Mouse (Mus musculus) heart, embryonic 13.5 days (tissue): Measurements from ENCODE around the gene Gm3194. TPM values are rescaled to one million over a fixed set of nuclear protein-coding genes. Genes with fewer than 3 reads are reported as not detected.
"Not testable (repeated sequence)": the region's sequence is repeated elsewhere in the genome, so short reads cannot be mapped to it uniquely, and the experiment has no call there.

ENCODE experiments used
- ATAC-seq: fragments of 200-750 bp; cut with Nextera tagmentation; 2 replicates; pipeline ENCODE4 v1.8.0; 2017; ENCODE audit warnings: moderate TSS enrichment; ENCODE audit not compliant: insufficient number of reproducible peaks, low FRiP score, low TSS enrichment; ENCODE audit errors: extremely low read depth
- H3K27ac ChIP-seq: fragments of 300-500 bp; sonication (generic); replicated peaks from 2 replicates; pipeline ENCODE4 v1.5.1; 2015; ENCODE audit warnings: moderate library complexity, mild to moderate bottlenecking, inconsistent platforms
- H3K27me3 ChIP-seq: fragments of 300-500 bp; sonication (generic); replicated peaks from 2 replicates; pipeline ENCODE4 v1.6.1; 2015; ENCODE audit warnings: mild to moderate bottlenecking, inconsistent platforms
- H3K36me3 ChIP-seq: fragments of 300-500 bp; sonication (generic); 2 replicates; pipeline ENCODE4 v1.6.1; 2015; ENCODE audit warnings: mild to moderate bottlenecking, inconsistent platforms
- H3K4me1 ChIP-seq: fragments of 300-500 bp; sonication (generic); 2 replicates; pipeline ENCODE4 v1.6.1; 2015; ENCODE audit warnings: inconsistent platforms
- H3K4me2 ChIP-seq: fragments of 300-500 bp; sonication (generic); 2 replicates; pipeline ENCODE4 v1.6.1; 2015; ENCODE audit warnings: inconsistent platforms, mild to moderate bottlenecking, moderate library complexity
- H3K4me3 ChIP-seq: fragments of 300-500 bp; sonication (generic); 2 replicates; pipeline ENCODE4 v1.5.1; 2015; ENCODE audit warnings: moderate library complexity, mild to moderate bottlenecking, inconsistent platforms
- H3K9ac ChIP-seq: fragments of 300-500 bp; sonication (generic); 2 replicates; pipeline ENCODE4 v1.6.1; 2015; ENCODE audit warnings: inconsistent platforms, mild to moderate bottlenecking, moderate library complexity
- H3K9me3 ChIP-seq: fragments of 300-500 bp; sonication (generic); 2 replicates; pipeline ENCODE4 v1.6.1; 2016; ENCODE audit warnings: inconsistent platforms
- WGBS: fragments of 180-500 bp; shearing (Covaris S2); methylation state at CpG from one replicate; pipeline ENCODE4 v1.1.7; 2015; ENCODE audit warnings: mixed read lengths; 5-methylcytosine and 5-hydroxymethylcytosine counted together
- polyA plus RNA-seq: library from polyadenylated mRNA; unstranded; fragments of >200 nt; fragmentation: Nextera tagmentation; extraction: Ambion mirVana; gene quantifications from 2 replicates; pipeline ENCODE4 v1.2.1, GENCODE M21; 2015

The Gm3194 gene
- polyA plus RNA-seq: 0.33 and 0.44 TPM in 2 replicates

DNA sequence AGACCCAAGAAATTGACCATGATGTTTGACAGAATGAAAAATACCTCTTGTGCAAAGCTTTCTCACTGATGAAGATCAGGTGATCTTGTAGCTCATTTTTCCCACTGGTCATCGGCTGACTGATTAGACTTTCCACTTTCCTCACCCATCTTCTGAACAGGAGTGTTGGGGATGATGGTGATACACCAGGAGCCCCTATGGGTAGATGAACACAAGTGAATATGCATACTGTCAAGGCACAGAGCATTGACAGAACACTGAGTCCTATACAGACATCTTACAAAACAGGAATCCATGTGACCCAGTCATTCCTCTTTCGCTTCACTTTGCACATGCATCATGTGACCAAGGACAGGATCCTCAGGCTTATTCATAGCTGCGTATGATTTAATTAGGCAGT is at the start of gene Gm3194:
TSS of gene Gm3194 (minus strand) at position 101 of the 400 bp plus-strand sequence.
- WGBS: no CpG with 5 or more reads among the region's 3 CpGs
- not testable (repeated sequence) for ATAC-seq, H3K27ac ChIP-seq, H3K36me3 ChIP-seq, H3K4me2 ChIP-seq, H3K4me1 ChIP-seq, H3K4me3 ChIP-seq, H3K9ac ChIP-seq, H3K27me3 ChIP-seq, H3K9me3 ChIP-seq

DNA sequence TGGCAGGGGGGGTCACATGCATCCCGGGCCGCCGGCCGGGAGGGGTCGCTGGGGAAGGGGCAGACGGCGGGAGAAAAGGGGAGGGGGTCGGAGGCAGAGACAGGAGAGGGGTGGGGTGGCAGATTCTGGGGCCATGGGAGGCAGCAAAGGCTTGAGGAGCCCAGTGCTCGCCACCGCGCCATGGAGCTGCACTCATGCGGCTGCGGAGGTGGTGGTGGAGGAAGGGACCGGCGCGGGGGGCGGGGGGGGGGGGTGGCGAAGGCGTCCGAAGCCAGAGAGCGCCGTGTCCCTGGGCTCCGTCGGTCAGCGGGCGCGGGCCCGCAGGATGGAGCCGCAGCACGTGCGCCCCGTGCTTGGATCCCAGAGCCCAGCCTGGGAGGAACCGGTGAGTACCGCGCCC is 46.1 kb upstream of the Gm3194 start, which contains the start of gene Gm3488:
TSS of gene Gm3488 (plus strand) at position 301 of the 400 bp plus-strand sequence.
- H3K9ac ChIP-seq, H3K27me3 ChIP-seq, H3K9me3 ChIP-seq, H3K4me2 ChIP-seq, H3K4me1 ChIP-seq, H3K4me3 ChIP-seq, H3K36me3 ChIP-seq, ATAC-seq, H3K27ac ChIP-seq: not testable (repeated sequence)
- no CpG with 5 or more reads among the region's 35 CpGs for WGBS

DNA sequence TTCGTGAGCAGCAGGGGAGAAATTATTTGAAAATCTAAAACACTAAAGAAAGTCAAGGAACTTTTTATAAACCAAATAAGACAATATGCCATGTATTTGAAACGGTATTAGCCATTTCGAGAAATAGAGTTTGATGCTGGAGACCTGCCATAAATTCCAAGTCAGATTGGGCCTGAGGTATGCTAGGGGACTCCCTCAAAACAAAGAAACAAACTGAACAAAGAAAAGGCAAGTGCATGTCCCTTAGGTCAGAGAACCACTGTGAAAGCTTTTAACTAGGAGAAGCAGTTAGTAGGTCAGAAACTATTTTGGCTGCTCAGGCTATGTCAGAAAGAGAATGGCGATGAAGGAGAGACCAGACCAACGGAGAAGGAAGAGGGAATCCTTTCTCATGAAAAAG is 28.6 kb upstream of the Gm3194 start, which contains the start of gene Gm3187:
TSS of gene Gm3187 (plus strand) at position 301 of the 400 bp plus-strand sequence.
- ATAC-seq, H3K4me2 ChIP-seq, H3K9me3 ChIP-seq, H3K9ac ChIP-seq, H3K4me1 ChIP-seq, H3K36me3 ChIP-seq, H3K4me3 ChIP-seq, H3K27ac ChIP-seq, H3K27me3 ChIP-seq: not testable (repeated sequence)
- WGBS: 79% methylated on average over 4 of the region's 5 CpGs

DNA sequence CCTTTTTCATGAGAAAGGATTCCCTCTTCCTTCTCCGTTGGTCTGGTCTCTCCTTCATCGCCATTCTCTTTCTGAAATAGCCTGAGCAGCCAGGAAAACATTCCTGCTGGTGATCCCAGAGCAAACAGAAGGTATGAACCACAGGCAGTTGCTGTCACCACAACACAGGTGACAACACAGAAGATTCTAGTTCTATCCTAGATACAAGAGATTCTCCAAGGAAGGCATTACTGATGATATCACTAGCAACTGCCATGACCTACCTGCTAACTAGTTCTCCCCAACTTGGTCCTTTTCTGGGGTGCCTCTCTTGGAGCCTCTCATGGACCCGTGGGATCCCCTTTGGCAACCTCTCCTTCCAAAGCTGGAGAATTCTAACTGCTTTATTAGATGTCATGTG is 22.5 kb upstream of the Gm3194 start, which contains the start of gene Gm8246:
TSS of gene Gm8246 (minus strand) at position 101 of the 400 bp plus-strand sequence.
- H3K4me2 ChIP-seq: not testable (repeated sequence)

DNA sequence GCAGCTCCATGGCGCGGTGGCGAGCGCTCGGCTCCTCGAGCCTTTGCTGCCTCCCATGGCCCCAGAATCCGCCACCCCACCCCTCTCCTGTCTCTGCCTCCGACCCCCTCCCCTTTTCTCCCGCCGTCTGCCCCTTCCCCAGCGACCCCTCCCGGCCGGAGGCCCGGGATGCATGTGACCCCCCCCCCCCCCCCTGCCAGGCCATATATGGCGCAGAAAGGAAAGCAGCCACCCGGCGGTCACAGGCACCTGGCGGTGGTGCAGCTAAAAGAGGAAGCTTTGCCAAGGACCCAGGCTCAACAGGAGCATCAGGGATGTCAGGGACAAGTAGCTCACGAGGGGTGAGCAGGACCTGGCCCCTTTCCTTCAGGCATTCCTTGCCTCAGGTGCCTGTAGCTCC is 5.2 kb upstream of the Gm3194 start:
- H3K4me3 ChIP-seq, H3K4me2 ChIP-seq, H3K27ac ChIP-seq, H3K36me3 ChIP-seq, H3K9me3 ChIP-seq, H3K27me3 ChIP-seq, H3K4me1 ChIP-seq, H3K9ac ChIP-seq, ATAC-seq: not testable (repeated sequence)
- WGBS: no CpG with 5 or more reads among the region's 19 CpGs

More for the DNA sequence above, 22.5 kb upstream of the Gm3194 start, which contains the start of gene Gm8246:
- H3K27ac ChIP-seq, H3K9ac ChIP-seq, H3K4me3 ChIP-seq, H3K4me1 ChIP-seq, H3K36me3 ChIP-seq, H3K27me3 ChIP-seq, ATAC-seq, H3K9me3 ChIP-seq: not testable (repeated sequence)
- WGBS: no CpG with 5 or more reads among the region's 3 CpGs

DNA sequence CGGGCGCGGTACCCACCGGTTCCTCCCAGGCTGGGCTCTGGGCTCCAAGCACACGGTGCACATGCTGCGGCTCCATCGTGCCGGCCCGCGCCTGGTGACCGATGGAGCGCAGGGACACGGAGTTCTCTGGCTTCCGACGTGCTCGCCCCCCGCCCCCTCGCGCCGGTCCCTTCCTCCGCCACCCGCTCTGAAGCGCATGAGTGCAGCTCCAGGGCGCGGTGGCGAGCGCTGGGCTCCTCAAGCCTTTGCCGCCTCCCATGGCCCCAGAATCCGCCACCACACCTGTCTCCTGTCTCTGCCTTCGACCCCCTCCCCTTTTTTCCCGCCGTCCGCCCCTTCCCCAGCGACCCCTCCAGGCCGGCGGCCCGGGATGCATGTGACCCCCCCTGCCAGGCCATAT is 66.3 kb downstream of the Gm3194 start, which contains the start of gene Gm3500:
TSS of gene Gm3500 (minus strand) at position 101 of the 400 bp plus-strand sequence.
- H3K9me3 ChIP-seq, H3K4me2 ChIP-seq: not testable (repeated sequence)

More for the DNA sequence above, 66.3 kb downstream of the Gm3194 start, which contains the start of gene Gm3500:
- not testable (repeated sequence) for H3K4me1 ChIP-seq, H3K27ac ChIP-seq, H3K4me3 ChIP-seq, H3K27me3 ChIP-seq, H3K9ac ChIP-seq, ATAC-seq, H3K36me3 ChIP-seq
- WGBS: no CpG with 5 or more reads among the region's 37 CpGs

Other genes starting within 250 kb of the Gm3194 start
- not detected in 2 replicates for gene Gm3526, start 194.9 kb downstream of the Gm3194 start, polyA plus RNA-seq
- not detected in 2 replicates for gene Gm3542, start 120.5 kb downstream of the Gm3194 start, polyA plus RNA-seq
- not detected in 2 replicates for gene Gm3500, start 66.4 kb downstream of the Gm3194 start, polyA plus RNA-seq
- gene Gm8246, start 22.4 kb upstream of the Gm3194 start, polyA plus RNA-seq: not detected in 2 replicates
- gene Gm3187, start 28.7 kb upstream of the Gm3194 start, polyA plus RNA-seq: not detected in 2 replicates
- 0.83 and 0.85 TPM in 2 replicates for gene Gm3488, start 46.2 kb upstream of the Gm3194 start, polyA plus RNA-seq
- gene Gm3532, start 83.0 kb upstream of the Gm3194 start, polyA plus RNA-seq: not detected in 2 replicates
- not detected in 2 replicates for gene Gm8265, start 177.6 kb upstream of the Gm3194 start, polyA plus RNA-seq
- not detected in 2 replicates for gene Gm9603, start 232.0 kb upstream of the Gm3194 start, polyA plus RNA-seq